Mouse (Mus musculus): ENCODE measurements at regions not wholly inside any gene's neighbourhood (a gene's known extent, or its start where the extent isn't known, plus 50 kb on each side); places are given as distances from the start of the nearest gene placed in this dataset.
"Not testable (repeated sequence)": the region's sequence is repeated elsewhere in the genome, so short reads cannot be mapped to it uniquely, and the experiment has no call there.

DNA sequence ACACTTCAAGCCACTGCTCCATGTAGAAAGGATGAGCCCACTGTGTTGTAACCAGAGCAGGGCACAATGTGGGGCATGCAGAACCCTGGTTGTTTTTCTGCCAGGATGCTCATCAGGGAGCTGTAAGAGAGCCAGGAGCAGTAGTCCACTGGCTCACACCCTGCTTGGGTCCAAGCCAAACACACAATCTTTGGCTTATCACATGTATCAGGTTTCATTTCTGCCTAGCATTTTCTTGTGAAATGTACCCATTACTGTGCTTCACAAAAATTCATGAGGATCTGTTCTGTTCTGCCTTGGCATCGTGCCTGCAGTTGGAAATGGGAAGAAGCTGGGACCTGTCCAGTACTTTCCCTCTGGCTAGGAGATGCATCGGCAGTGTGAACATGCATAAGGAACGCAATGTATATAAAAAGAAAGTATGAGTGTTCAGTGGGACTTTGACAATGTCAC, 491.6 kb upstream of the Igfbp3 start:
- peak; percentile 3 for DNase-seq

DNA sequence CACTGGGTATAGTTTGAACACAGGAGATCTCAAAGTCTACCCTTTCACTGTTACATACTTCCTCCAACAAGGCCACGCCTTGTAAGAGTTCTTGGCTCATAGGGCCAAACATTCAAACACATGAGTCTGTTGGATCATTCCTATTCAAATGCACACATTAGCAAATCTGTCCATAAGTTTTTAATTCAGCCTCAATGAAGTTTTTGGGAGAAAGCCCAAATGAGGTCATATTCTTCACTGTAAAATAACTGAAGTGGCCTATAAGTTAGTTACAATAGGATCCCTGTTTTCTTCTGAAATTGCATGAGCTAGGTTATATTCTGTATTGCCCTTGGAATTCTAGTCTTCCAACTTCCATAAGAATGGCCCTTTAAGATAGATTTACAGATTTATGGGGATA, 483.9 kb upstream of the Igfbp3 start:
- no peak for DNase-seq

DNA sequence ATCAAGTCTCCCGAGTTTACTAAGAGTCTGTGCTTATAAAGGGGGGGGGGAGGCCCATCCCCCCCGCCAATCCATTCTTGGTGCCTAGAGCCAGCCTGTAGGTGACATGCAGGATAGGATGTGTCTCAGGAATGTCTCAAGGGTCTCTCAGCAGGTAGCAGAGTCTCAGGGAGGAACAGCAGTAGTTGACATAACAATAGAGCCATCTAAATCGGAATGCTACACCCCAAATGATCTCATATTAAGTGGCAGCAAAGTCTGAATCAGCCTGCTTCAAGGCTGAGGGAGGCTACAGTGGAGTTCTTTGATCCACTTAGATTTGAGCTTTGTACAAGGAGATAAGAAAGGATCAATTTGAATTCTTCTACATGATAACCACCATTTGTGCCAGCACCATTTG, 476.0 kb upstream of the Igfbp3 start:
- DNase-seq: not testable (repeated sequence)

DNA sequence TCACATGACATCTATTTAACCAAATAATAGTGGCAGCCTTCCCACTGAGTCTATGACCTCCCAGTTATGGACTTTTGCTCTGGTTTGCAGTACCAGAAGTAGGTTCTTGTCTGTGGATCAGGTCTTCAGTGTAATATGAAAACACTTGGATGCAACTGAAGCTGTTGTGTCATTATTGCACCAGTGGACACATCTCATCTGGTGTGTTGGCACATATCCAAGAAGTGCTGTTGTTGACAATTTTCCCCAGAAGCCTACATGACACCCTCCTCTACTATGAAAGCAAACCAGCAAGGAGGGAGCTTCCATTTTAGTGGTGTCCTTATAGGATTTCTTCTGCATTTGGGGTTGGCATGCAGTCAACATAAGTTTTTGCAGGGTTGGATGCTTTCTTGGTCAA, 459.1 kb upstream of the Igfbp3 start:
- DNase-seq: no peak

DNA sequence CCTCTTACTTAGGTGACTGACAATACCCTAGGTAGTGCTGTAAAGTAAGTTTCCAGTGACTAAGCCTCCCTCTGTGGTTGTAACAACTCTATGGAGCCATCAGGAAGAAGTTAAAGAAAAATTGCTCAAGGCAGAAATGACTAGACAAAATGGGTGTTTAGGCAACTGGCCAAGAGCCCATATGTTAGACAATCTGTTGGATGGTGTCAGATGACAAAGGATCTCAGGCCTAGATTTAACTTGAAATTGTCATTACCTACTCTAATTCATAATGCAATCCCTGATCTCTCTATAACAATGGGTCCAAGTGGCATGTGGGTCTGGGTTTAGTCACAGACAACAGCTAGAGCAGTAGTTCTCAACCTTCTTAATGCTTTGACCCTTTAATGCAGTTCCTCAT, 416.9 kb upstream of the Igfbp3 start:
- DNase-seq: no peak

DNA sequence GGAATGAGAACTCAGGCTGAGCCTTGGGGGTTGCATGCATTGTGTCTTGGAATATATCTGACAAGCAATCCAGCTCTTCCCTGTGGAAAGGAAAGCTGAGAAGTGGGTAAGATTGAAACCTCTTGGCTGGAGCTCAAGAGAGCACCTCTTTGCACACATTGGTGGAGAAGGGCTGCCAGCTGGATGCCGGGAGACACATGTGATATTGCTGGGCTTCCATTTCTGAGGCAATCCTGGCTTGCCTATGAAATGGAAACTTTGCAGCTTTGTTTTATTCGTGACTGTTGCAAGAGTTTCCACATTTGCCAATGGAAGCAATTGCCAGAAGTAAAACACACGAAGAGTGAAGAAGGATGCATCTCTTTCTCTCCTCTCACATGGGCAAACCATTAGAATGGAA, 411.5 kb upstream of the Igfbp3 start:
- no peak for DNase-seq

DNA sequence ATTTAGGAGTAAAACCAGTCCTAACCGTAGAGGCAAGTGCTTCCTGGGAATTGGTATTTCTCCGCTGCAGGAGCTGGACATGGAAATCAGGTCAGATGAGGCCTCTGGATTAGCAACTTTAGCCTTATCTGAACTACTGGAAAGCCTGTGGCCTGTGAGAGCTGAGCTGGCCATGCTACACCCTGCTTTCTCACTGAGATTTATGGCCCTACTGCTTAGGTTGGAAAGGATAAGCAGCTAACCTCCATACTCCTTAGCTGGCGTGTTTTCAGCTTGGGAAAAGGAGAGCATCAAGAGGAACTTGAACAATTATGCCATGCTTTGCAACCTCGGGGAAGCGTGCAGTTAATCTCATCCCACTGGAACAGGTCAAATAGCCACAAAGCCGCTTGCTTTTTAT, 406.6 kb upstream of the Igfbp3 start:
- no peak for DNase-seq

DNA sequence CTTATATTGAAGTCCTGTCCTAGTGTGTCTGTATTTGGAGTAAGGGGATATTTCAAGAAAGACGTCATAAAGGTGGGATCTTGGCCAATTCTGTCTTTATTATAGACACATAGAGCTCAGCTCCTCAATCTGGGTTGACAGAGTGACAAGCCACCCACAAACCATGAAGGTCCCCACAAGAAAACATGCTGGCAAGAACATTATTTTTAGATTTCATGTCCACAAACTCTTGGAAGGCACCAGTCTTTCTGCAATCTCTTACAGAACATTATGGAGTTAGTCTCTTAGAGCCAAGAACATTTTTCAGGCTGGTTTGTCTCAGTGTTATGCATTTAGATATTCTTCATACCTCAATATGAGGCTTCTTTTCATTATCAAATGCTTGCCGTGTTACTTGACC, 397.0 kb upstream of the Igfbp3 start:
- no peak for DNase-seq

DNA sequence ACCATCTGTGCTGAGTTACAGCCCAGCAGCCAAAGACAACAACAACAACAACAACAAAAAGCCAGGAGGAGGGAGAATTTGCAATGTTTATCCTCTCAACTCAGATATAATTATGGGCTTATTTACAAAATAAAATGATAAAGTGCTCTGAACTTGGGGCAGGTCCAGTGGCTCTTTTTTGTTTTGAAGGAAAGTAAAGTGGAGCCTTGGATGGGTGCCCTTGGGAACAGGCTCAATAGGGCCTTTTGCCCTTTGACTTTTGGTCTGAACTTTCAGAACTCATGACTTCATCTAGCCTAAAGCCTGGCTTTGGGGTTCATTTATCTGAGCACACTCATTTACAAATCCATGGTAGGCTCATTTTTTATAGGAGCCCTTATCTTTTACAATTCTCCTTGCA, 396.2 kb upstream of the Igfbp3 start:
- DNase-seq: no peak

DNA sequence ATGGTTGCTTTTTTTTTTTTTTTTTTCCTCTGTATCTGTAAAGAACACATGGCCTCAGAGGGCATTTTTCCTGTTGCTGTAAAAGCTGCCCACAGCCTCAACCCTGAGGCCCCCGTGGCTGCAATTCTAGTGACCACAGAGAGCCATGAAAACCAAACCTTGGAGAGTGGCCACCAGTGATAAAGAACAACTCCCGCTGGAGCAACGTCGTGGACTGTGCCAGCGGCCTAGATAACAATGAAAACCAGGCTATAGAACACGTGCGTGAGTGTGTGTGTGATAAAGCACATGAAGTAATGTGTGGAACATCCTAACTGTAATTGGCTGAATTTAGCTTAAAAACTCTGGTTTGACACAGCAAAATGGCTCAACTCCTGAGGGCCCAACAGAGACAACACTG, 392.9 kb upstream of the Igfbp3 start:
- no peak for DNase-seq

DNA sequence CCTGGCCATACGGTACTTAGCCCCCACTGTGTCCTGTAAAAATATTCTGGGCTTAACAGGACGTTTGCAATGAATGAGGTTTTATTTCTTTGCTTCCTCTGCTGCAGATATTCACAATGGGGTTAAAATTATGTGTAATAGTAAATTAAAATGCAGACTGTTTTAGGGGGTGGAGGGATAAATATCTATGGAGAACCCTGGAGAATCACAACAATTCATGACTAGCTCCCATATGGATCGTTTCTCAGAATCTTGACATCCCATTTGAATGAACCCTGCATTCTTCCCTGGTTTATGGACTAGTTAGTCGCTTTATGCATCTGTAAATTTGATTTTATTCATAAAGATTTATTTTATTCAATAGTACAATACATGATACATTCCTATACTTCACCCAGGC, 378.3 kb upstream of the Igfbp3 start:
- DNase-seq: no peak

DNA sequence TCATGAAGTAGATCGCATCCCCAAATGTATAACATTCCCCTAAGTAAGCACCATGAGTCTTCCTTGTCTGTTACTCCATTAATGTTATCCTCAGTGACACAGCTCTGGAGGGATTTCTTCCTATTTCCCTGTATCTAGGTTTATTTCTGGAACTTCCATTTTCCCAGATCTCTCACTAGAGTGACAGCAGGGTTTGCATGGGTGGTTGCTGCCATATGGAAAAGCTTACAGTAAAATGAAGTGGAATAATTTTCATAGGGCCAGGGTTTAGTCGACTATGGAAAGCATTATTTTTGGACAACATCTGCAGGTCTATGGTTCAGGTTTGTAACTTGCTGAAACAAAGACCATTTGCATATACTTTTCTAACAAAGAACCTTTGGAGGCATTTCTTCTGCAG, 369.6 kb upstream of the Igfbp3 start:
- DNase-seq: no peak

DNA sequence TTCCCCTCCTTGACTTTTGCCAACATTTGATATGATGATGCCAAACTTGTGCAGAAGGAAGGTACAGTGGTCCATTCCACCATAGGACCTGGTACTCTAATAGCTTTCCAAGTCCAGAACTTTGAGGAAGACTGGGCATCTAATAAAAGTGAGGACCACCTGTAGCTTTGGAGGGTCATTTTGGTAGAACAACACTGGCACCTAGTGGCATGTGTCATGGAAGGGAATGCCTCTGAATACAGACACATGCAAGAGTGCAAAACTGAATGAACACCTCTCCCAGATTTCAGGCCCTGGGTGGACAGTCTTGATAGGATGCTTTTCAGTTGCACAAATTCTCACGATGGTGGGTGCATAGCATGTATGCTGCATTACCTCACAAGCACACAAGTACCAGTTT, 354.8 kb upstream of the Igfbp3 start:
- DNase-seq: peak; percentile 4

DNA sequence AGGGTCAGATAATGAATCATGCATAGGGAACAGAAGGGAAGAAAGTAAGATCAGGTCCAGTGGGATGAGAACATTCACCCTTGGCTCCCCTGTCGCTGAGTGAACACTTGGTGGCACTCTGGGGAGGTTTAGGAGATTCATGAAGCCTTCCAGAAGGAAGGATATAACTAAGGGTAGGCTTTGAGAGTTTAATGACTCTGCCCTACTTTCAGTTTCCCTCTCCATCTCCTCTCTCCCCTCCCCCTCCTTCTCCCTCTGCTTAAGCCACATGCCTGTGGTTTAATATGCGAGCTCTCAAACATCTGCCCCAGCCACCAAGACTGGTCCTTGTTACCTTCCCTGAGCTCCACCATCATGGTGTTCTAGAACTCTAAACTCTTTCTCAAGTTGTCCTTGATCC, 348.3 kb upstream of the Igfbp3 start:
- no peak for DNase-seq

DNA sequence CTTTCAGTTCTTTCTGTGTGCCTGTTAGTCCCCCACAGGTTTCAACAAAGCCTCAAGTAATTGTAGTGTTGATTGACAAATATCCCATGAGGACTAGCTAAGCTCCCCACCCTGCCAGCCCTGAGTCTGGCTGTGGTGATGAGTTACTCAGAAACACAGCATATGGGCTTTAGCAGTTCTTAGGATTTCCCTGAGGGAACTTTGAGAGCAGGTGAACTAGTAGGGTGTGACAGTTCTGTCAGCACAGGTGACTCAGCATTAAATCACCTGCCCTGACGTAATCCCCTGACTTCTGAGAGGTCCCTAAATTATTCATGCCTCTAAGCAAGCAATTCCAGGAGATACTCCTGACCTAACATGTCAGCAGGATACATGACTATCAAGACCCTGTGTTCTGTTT, 347.7 kb upstream of the Igfbp3 start:
- no peak for DNase-seq

DNA sequence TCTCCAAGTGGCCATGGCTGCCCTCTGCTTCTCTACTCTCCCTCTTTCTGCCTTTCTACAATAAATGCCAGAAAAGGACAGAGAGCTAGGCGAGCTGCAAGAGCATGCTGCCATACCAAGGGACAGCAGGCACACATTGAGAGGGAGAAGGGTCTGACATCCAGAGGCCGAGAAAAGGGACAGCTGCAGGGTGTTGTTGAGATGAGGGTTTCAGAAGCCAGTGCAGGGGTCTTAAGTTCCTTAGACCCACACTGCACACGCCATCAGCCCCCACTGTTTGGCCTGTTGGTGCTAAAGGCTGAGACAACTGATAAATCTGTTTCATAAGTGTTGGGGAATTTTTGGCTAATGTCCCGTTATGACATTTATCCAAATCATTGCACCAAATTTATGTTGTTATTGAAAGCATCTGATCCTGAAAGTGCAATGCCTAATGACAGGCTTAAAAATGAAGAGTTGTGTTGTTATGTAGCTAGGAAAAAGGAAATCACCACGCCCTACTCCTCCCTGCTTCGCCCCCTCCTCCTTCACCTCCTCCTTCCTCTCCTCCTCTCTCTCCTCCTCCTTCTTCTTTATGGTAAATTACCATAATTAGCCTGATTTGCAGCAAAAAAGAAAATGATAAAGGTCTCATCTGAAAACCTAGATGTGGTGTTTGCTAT, 342.0 kb upstream of the Igfbp3 start:
- DNase-seq: no peak

DNA sequence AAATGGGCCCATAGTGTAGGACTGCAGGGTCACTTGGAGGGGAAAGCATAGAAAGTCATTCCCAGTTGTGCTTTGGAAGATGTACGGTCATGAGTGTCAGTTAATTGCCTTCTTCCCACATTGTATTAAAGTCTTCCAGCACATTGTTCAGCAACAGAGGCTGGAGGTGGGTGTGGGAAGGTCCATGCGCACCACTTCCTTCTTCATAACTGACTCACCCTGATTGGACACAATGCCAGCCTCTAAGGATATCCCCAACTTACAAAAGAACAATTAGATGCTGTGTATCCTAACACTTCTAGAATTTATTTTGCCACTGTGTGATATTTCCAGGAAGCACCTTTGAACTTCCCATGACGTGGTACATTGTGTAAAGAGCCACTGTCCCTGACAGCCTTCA, 338.4 kb upstream of the Igfbp3 start:
- DNase-seq: no peak

DNA sequence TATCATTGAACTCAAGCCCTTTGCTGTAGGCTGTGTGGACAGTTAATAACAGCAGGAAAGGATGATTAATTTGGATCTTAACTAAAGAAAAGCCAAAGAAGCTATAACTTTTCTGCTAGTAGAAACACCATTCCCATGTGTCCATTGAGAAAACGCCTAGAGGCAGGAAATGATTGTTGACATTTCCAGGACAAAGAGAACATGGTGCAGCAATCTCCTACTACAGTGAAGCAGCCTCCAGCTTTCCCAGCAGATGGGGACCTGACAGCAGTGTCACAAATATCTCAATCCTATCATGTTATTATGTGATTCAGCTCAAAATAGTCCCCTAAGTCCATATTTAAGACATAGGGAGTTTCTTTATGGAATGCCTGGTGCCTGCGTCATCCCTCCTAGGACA, 334.1 kb upstream of the Igfbp3 start:
- no peak for DNase-seq

DNA sequence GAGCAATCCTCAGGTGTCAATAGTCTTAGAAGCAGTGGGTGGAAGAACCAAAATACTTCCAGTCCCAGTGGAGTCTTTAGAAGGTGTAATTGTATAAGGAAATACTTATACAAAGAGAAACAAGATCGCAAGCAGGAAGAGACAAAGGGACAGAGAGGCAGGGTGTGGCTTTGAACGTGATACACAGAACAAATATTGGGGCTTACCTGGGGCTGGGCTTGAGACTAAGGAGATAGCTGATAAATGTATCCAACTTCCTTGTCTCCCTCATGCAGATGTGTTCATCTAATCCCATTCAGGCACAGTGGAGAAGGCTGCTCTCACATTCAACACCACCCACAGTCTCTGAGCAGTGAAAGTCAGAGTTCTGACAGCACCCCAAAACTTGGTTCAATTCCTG, 331.9 kb upstream of the Igfbp3 start:
- no peak for DNase-seq

DNA sequence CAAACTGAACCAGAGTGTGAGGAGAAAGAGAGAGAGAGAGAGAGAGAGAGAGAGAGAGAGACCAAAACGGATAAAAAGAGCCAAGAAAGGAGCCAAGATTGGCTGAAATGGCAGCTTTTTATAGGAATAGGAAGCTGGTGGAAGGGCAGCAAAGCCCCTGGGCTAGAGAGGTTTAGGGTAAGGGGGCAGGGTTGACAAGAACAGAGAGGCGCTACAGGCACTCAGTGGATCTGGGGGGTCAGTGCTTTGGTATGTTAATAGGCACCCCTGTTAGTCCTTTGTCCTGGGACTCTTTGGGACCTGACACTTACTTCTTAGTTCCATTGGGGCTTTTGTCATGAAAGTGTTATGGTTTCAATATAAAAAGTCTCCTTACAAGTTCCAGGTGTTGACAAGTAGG, 320.9 kb upstream of the Igfbp3 start:
- DNase-seq: no peak

DNA sequence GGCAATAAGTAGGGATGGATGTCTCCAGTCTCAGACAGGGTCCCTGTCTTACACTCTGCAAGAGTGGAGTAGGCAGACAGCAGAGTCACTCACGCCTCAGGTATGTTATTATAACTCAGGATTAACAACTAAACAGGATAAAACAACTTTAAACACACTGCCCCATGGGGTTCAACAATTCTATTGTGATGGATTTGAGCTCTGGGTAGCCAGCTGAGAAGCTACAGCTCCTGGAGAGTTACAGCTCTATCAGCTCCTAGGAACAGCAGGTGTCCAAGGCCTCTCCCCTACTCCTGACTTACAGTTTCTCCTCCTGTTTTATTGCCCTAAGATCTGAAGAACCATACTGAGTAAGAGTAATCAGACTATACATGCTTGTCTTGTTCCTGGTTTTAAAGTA, 319.6 kb upstream of the Igfbp3 start:
- DNase-seq: no peak

DNA sequence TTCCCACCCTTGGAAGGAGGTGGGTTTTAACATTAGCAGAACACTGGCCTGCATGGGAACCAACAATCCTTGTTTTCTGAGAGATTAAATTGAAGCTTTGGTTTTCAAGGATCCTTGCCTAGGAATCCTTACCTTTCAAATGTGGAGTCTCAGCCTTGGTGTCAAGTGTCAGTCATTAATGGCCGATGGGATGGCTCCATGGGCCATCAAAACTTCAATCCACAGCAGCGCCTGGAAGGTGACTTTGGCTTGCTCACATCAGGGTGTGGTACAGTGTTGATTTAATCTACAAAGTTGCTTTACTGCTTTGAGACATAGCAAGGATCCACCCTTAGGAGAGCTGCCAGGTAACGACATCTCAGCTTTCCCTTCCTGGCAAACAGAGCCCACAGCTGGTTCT, 318.1 kb upstream of the Igfbp3 start:
- no peak for DNase-seq

DNA sequence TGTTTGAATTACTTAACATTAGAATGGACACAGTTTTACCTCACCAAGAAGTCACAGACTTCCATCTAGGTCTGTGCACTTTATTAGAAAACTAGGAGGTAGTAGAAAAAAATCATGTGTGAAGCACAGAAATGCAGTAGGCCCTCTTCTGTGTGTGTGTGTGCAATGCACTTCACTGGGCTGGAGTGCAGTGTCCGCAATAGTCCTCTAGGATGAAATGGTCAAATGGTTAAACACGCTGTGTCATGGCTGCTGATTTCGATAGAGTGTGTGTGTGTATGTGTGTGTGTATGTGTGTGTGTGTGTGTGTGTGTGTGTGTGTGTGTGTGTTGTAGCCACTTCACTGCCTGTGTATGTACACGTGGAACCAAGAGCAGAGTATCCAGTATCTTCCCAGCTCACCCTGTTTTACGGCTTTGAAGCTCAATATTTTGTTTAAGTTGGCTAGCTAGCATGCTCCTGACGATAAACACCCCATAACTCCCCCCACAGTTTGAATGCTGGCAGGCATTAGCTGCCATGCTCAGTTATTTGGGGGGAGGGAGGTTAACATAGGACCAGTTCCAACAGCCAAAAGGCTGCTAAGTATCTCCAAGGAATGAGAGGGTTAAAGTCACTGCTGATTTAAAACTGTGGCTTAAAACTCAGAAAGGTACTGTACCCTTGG, 316.9 kb upstream of the Igfbp3 start:
- DNase-seq: no peak

DNA sequence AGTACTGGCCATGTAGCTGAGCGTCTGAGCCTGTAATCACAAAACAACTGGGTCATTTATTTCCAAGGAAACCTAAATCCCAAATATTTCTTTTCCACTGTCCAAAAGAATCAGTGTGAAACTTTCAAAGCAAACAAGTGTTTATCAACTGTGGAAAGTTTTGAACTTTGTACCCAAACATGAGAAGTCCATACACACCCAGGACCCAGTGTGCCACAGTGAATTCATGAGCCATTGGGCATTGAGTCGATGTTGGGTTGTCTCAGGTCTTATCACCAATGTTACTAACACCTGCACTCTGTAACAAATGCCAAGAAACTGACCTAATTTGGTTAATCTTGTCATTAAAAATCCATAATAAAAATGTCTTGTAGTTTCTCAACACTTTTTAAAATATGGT, 305.8 kb upstream of the Igfbp3 start:
- no peak for DNase-seq

DNA sequence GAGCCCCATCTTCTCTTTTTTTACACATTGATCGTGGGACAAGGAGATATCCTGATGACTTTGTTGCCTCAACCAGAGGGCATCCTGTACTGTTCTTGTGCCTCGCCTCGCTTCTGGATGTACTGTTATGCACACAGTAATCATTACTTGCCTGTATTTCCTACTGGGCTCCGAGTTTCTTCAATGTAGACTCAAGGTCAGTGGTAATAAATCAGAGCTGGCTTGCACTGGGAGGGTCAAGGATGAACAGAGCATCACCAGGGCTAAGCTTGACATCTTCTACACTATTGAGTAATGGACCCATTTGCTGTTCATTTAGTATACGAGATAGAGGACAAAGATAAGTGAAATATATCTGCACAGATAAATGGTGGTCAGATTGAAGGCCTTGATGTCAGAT, 295.1 kb upstream of the Igfbp3 start:
- no peak for DNase-seq
